Mouse (Mus musculus): ENCODE results near the gene Bcl2a1b.
"Not testable (repeated sequence)": the region's sequence is repeated elsewhere in the genome, so short reads cannot be mapped to it uniquely, and the experiment has no call there.

GRCm38 (mm10) chr9:89178833-89179232 lies 20.2 kb upstream of the Bcl2a1b start:
- peak in 1 of 2 experiments; percentile 52; a peak in 3 of 4 replicates for TF ChIP-seq CTCF (conservative IDR thresholded peaks at IDR 0.05 in 1 of 2, IDR thresholded peaks at IDR 0.05 in 1 of 2; ENCODE audit: low read depth in 2 of 2, low read length in 2 of 2)
- TF ChIP-seq TCF12 (IDR thresholded peaks at IDR 0.05; ENCODE audit: low read depth, low read length); ZMIZ1 (IDR thresholded peaks at IDR 0.05; ENCODE audit: low read depth, low read length); SIN3A (IDR thresholded peaks at IDR 0.05; ENCODE audit: low read length); POLR2A (IDR thresholded peaks at IDR 0.05; ENCODE audit: low read depth, low read length); ZNF384 (IDR thresholded peaks at IDR 0.05; ENCODE audit: low read depth, low read length); ZKSCAN1 (IDR thresholded peaks at IDR 0.05; ENCODE audit: borderline replicate concordance, low read depth, low read length); USF1 (IDR thresholded peaks at IDR 0.05; ENCODE audit: low read depth, low read length); EP300 (IDR thresholded peaks at IDR 0.05; ENCODE audit: low read length); MAFK (IDR thresholded peaks at IDR 0.05; ENCODE audit: insufficient replicate concordance, low read length); MAX (IDR thresholded peaks at IDR 0.05; ENCODE audit: low read length); ELF1 (IDR thresholded peaks at IDR 0.05; ENCODE audit: low read depth, low read length): not testable (repeated sequence)

Measured in CH12.LX (cell line).